20 mouse cellular contexts compared by ENCODE assay signal in the genomic region with DNA sequence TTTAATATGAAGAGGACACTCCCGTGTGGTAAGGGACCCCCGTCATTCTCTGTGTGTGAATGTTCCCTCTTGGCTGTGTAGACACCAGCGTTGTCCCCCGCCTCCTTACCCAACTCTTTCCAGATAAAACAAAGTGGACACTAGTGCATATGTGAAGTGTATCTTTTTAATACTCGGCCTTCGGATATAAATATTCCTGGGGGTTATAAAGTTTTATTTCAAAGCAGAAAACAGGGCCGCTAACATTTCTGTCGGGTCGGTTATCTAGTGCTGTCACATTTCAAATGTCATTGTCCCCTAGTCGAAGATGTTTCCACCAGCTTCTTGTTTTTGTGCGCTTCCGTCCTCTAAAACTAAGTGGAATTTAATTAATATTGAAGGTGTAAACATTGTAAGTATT. TPM values are rescaled to one million over a fixed set of nuclear protein-coding genes. Genes with fewer than 3 reads are reported as not detected.
A peak's percentile ranks its signal among the peaks of the same experiment; 100 is the strongest.
DNase-seq lines count a peak whose midpoint lies in the region; ATAC-seq and TF ChIP-seq lines count a peak whose summit lies in the region.
"Had no signal": no experiment of that assay in that cellular context is flagged by ENCODE, and none has a peak within 500 bp of the region (broad histone marks: within the 10 kb centered on the region; RNA-seq: fewer than 3 reads in every experiment).

No protein-coding gene starts in this region.

- peaks cover 41% of the 10 kb centered on the region for H3K36me3 ChIP-seq in heart, embryonic 10.5 days
- H3K36me3 ChIP-seq in lung, embryonic 14.5 days (ENCODE audit: insufficient read depth) = no peaks in the 10 kb centered on the region
- no peaks in the 10 kb centered on the region for H3K36me3 ChIP-seq in intestine, postnatal 0 days (ENCODE audit: control insufficient read depth, insufficient read depth)
- no peaks in the 10 kb centered on the region; the same call in 1 of the 2 replicates for H3K36me3 ChIP-seq in stomach, embryonic 14.5 days (ENCODE audit: control insufficient read depth, insufficient read depth, low read length)
- H3K36me3 ChIP-seq: forebrain, embryonic 12.5 days had no signal

- peak overlapping the region; percentile 19; the same call in 1 of the 2 replicates for H3K9ac ChIP-seq in lung, embryonic 14.5 days
- H3K9ac ChIP-seq in intestine, postnatal 0 days (ENCODE audit: low read depth, low read length) = no peak overlapping the region
- peak overlapping the region; percentile 95 for H3K9ac ChIP-seq in stomach, embryonic 14.5 days (replicated peaks; ENCODE audit: low read depth, low read length)
- H3K9ac ChIP-seq: forebrain, embryonic 12.5 days had no signal

- no peak for DNase-seq in heart, embryonic 10.5 days (ENCODE audit: low spot score)
- no peak for DNase-seq in heart, adult 8-10 months (ENCODE audit: low spot score)
- no peak for DNase-seq in lung, embryonic 14.5 days
- no peak for DNase-seq in lung, postnatal 25 days (ENCODE audit: low spot score)
- DNase-seq in yolk sac, embryonic 10.5 days (ENCODE audit: low spot score) = no peak
- no peak for DNase-seq in left cerebral cortex, adult 9 months (ENCODE audit: low spot score in 2 of 2)
- DNase-seq: adrenal gland, postnatal 36 days; B cell, adult 2 months; gastrocnemius, postnatal 10 days; kidney, postnatal 14 days; layer of hippocampus, postnatal 36 days; lung, adult 18-20 months; right cerebral cortex, postnatal 25 days; thymus, postnatal 36 days had no signal

- H3K27ac ChIP-seq in heart, embryonic 10.5 days = peak overlapping the region; percentile 99
- no peak overlapping the region for H3K27ac ChIP-seq in lung, embryonic 14.5 days (ENCODE audit: low read depth)
- H3K27ac ChIP-seq in intestine, postnatal 0 days (ENCODE audit: low read depth, low read length) = no peak overlapping the region
- peak overlapping the region; percentile 95 for H3K27ac ChIP-seq in stomach, embryonic 14.5 days (ENCODE audit: low read length)
- H3K27ac ChIP-seq: forebrain, embryonic 12.5 days had no signal

- no peak for ATAC-seq in lung, embryonic 14.5 days (ENCODE audit: insufficient read depth)
- no peak for ATAC-seq in intestine, postnatal 0 days
- ATAC-seq in stomach, embryonic 14.5 days (ENCODE audit: insufficient number of reproducible peaks, insufficient read depth, low FRiP score, low read depth) = no peak

- no peaks in the 10 kb centered on the region for H3K9me3 ChIP-seq in heart, embryonic 10.5 days
- no peaks in the 10 kb centered on the region for H3K9me3 ChIP-seq in lung, embryonic 14.5 days (ENCODE audit: low read depth, low read length)
- no peaks in the 10 kb centered on the region for H3K9me3 ChIP-seq in intestine, postnatal 0 days (ENCODE audit: control insufficient read depth)
- no peaks in the 10 kb centered on the region for H3K9me3 ChIP-seq in stomach, embryonic 14.5 days (ENCODE audit: control insufficient read depth, low read depth, low read length)
- H3K9me3 ChIP-seq: forebrain, embryonic 12.5 days had no signal

- H3K4me2 ChIP-seq in lung, embryonic 14.5 days = peak overlapping the region; percentile 43; the same call in 1 of the 2 replicates
- H3K4me2 ChIP-seq in intestine, postnatal 0 days (replicated peaks; ENCODE audit: low read depth) = peak overlapping the region; percentile 66
- H3K4me2 ChIP-seq in stomach, embryonic 14.5 days (replicated peaks; ENCODE audit: low read depth, low read length) = peak overlapping the region; percentile 55
- H3K4me2 ChIP-seq: forebrain, embryonic 12.5 days had no signal

- TF ChIP-seq CTCF in lung, embryonic 14.5 days (IDR thresholded peaks at IDR 0.05; ENCODE audit: low read depth) = no peak
- no peak for TF ChIP-seq CTCF in intestine, postnatal 0 days (IDR thresholded peaks at IDR 0.05; ENCODE audit: low read depth)

- peaks cover 29% of the 10 kb centered on the region for H3K27me3 ChIP-seq in heart, embryonic 10.5 days (ENCODE audit: insufficient read depth, poor library complexity, severe bottlenecking)
- H3K27me3 ChIP-seq in lung, embryonic 14.5 days (ENCODE audit: insufficient read depth, low read length) = peaks cover 99% of the 10 kb centered on the region
- peaks cover 88% of the 10 kb centered on the region for H3K27me3 ChIP-seq in intestine, postnatal 0 days (replicated peaks; ENCODE audit: control insufficient read depth, insufficient read depth, low read length)
- peaks cover 15% of the 10 kb centered on the region for H3K27me3 ChIP-seq in stomach, embryonic 14.5 days (ENCODE audit: control insufficient read depth, insufficient read depth, low read length)

- under 1% methylated on average over 12 of the region's 12 CpGs for WGBS in heart, embryonic 10.5 days
- WGBS in lung, embryonic 14.5 days = 7% methylated on average over 12 of the region's 12 CpGs
- 19% methylated on average over 12 of the region's 12 CpGs for WGBS in intestine, postnatal 0 days
- WGBS in stomach, embryonic 14.5 days = 15% methylated on average over 12 of the region's 12 CpGs

- H3K4me3 ChIP-seq in heart, embryonic 10.5 days = peak overlapping the region; percentile 94
- H3K4me3 ChIP-seq in lung, embryonic 14.5 days (ENCODE audit: low read depth, low read length) = peak overlapping the region; percentile 45; the same call in 1 of the 2 replicates
- peak overlapping the region; percentile 57 for H3K4me3 ChIP-seq in intestine, postnatal 0 days (ENCODE audit: low read depth, low read length)
- H3K4me3 ChIP-seq in stomach, embryonic 14.5 days (ENCODE audit: low read depth, low read length) = peak overlapping the region; percentile 66
- H3K4me3 ChIP-seq: forebrain, embryonic 12.5 days; myocyte had no signal

- H3K4me1 ChIP-seq in heart, embryonic 10.5 days = peaks cover 32% of the 10 kb centered on the region
- H3K4me1 ChIP-seq in lung, embryonic 14.5 days (ENCODE audit: insufficient read depth) = no peaks in the 10 kb centered on the region; the same call in 1 of the 2 replicates
- no peaks in the 10 kb centered on the region for H3K4me1 ChIP-seq in intestine, postnatal 0 days (replicated peaks; ENCODE audit: control insufficient read depth, insufficient read depth, low read length)
- peaks cover 9% of the 10 kb centered on the region; the same call in 1 of the 2 replicates for H3K4me1 ChIP-seq in stomach, embryonic 14.5 days (ENCODE audit: control insufficient read depth, insufficient read depth, low read length)

RNA-seq across cellular contexts. Expression of a gene that starts 3.3 kb away (rescaled TPM):
- 10.3 and 16.7 TPM in 2 replicates for polyA plus RNA-seq in heart, embryonic 10.5 days (2016; fragmentation: Nextera tagmentation; extraction: Ambion mirVana)
- total RNA-seq in heart, adult 8-10 months (2022) = 10 to 100 TPM; 43.0 to 58.5 (median 52.6) TPM
- 0.16 and 0.24 TPM in 2 replicates for polyA plus RNA-seq in lung, embryonic 14.5 days (2014; fragmentation: Nextera tagmentation; extraction: Ambion mirVana)
- polyA plus RNA-seq in intestine, postnatal 0 days (2015; fragmentation: Nextera tagmentation; extraction: Ambion mirVana) = 3.5 and 3.9 TPM in 2 replicates
- polyA plus RNA-seq in stomach, embryonic 14.5 days (2014; fragmentation: Nextera tagmentation; extraction: Ambion mirVana) = 17.7 and 18.3 TPM in 2 replicates
- total RNA-seq: layer of hippocampus, postnatal 36 days; megakaryocyte progenitor cell, adult 5-6 weeks had no signal
- polyA plus RNA-seq: cortical plate, adult 2 months; forebrain, embryonic 12.5 days; myocyte had no signal

Comparison
In these comparisons a context has a peak if more than half of its experiments do, and no peak if none do; other contexts are left out.
1. H3K27ac ChIP-seq: peak in heart, embryonic 10.5 days (single experiment) and stomach, embryonic 14.5 days (single experiment); none in lung, embryonic 14.5 days (single experiment) and intestine, postnatal 0 days (single experiment).
2. Peak in every context shown above with its lines, with median percentiles within 50 percentile points of each other: H3K4me3 ChIP-seq and H3K4me2 ChIP-seq.